Mouse (Mus musculus) gastrocnemius, adult 8-10 months (tissue): ENCODE results near the gene Ptcd1. TPM values are rescaled to one million over a fixed set of nuclear protein-coding genes. Genes with fewer than 3 reads are reported as not detected.
A peak's percentile ranks its signal among the peaks of the same experiment; 100 is the strongest.
"Not testable (repeated sequence)": the region's sequence is repeated elsewhere in the genome, so short reads cannot be mapped to it uniquely, and the experiment has no call there.

Experiments
- DNase-seq, 2 experiments: peaks; one replicate each; pipeline ENCODE4 v3.0.0; 2022; ENCODE audit warnings: low spot score in 2 of 2
- total RNA-seq, 4 experiments: library from RNA; stranded (reverse); gene quantifications; 2 replicates each; pipeline ENCODE4 v1.2.4; 2022

Gene Ptcd1
- total RNA-seq, 4 experiments from 2014 or later: 10.7 to 12.3 (median 11.0) TPM

- no peak for DNase-seq
Measured at GRCm38 (mm10) chr5:145165184-145165583, 1.7 kb downstream of the Ptcd1 start.

GRCm38 (mm10) chr5:145164710-145165109, 2.2 kb downstream of the Ptcd1 start:
- no peak for DNase-seq

- no peak for DNase-seq
Measured at GRCm38 (mm10) chr5:145161361-145161760, 5.5 kb downstream of the Ptcd1 start.

GRCm38 (mm10) chr5:145152690-145153089, 14.2 kb downstream of the Ptcd1 start:
- DNase-seq: no peak

GRCm38 (mm10) chr5:145149294-145149693, 17.6 kb downstream of the Ptcd1 start:
- no peak for DNase-seq

GRCm38 (mm10) chr5:145147748-145148147, 19.2 kb downstream of the Ptcd1 start:
- DNase-seq: no peak

- DNase-seq: no peak
Measured at GRCm38 (mm10) chr5:145140611-145141010, 26.3 kb downstream of the Ptcd1 start.

GRCm38 (mm10) chr5:145139571-145140519, 27.1 kb downstream of the Ptcd1 start, which contains the start of the genes Pdap1 and Bud31:
Pdap1 (minus strand) TSS chr5:145140238.
Bud31 (plus strand) TSS chr5:145140362.
- peak; percentile 91 for DNase-seq

- DNase-seq: no peak
Measured at GRCm38 (mm10) chr5:145138836-145139235, 28.1 kb downstream of the Ptcd1 start.

GRCm38 (mm10) chr5:145133275-145133674, 33.6 kb downstream of the Ptcd1 start:
- DNase-seq: not testable (repeated sequence)

GRCm38 (mm10) chr5:145130995-145131394, 35.9 kb downstream of the Ptcd1 start:
- DNase-seq: no peak

GRCm38 (mm10) chr5:145130191-145130590, 36.7 kb downstream of the Ptcd1 start:
- no peak for DNase-seq

GRCm38 (mm10) chr5:145129773-145130172, 37.1 kb downstream of the Ptcd1 start:
- not testable (repeated sequence) for DNase-seq

- no peak for DNase-seq
Measured at GRCm38 (mm10) chr5:145129124-145129523, 37.8 kb downstream of the Ptcd1 start.

- no peak for DNase-seq
Measured at GRCm38 (mm10) chr5:145126580-145126979, 40.3 kb downstream of the Ptcd1 start.

GRCm38 (mm10) chr5:145123396-145123795, 43.5 kb downstream of the Ptcd1 start:
- DNase-seq: no peak

GRCm38 (mm10) chr5:145120921-145121320, 46.0 kb downstream of the Ptcd1 start:
- DNase-seq: no peak

GRCm38 (mm10) chr5:145119385-145119784, 47.5 kb downstream of the Ptcd1 start:
- DNase-seq: no peak

- no peak for DNase-seq
Measured at GRCm38 (mm10) chr5:145118461-145118860, 48.4 kb downstream of the Ptcd1 start.

GRCm38 (mm10) chr5:145118005-145118404, 48.9 kb downstream of the Ptcd1 start:
- no peak for DNase-seq

- DNase-seq: peak; percentile 49 to 53
Measured at GRCm38 (mm10) chr5:145116916-145117315, 50.0 kb downstream of the Ptcd1 start.

GRCm38 (mm10) chr5:145116316-145116715, 50.6 kb downstream of the Ptcd1 start:
- peak; percentile 36 to 57 for DNase-seq

GRCm38 (mm10) chr5:145115736-145116135, 51.2 kb downstream of the Ptcd1 start:
- no peak for DNase-seq
